ENCODE assay signal across 18 mouse cellular contexts in the genomic region with DNA sequence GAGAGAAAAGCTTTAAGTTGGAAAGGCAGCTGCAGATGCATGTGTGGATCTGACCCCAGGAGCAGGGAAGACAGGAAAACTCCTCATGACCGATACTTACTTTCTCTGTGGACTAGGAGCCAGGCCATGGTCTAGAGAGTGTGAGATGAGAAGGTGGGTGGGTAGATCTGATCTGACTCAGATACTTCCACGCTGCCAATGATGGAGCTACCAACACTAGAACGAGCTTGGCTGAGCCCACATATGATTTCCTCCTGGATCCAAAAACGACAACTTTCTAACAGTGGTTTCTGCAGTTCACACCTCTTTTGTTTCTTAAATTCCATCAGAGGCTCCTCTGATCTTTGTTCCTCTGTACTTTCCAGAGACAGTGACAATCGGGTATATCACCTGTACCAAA.
"Had no signal": no experiment of that assay in that cellular context is flagged by ENCODE, and none has a peak within 500 bp of the region (broad histone marks: within the 10 kb centered on the region; RNA-seq: fewer than 3 reads in every experiment).

No protein-coding gene starts in this region.

- H3K9ac ChIP-seq: liver, embryonic 13.5 days; liver, embryonic 15.5 days; lung, embryonic 14.5 days; midbrain, embryonic 13.5 days; neural tube, embryonic 13.5 days; neural tube, embryonic 15.5 days had no signal

- H3K4me3 ChIP-seq: liver, embryonic 13.5 days; liver, embryonic 15.5 days; midbrain, embryonic 10.5 days; midbrain, embryonic 13.5 days; myocyte; neural tube, embryonic 13.5 days; neural tube, embryonic 15.5 days had no signal

- H3K4me2 ChIP-seq: liver, embryonic 13.5 days; liver, embryonic 15.5 days; lung, embryonic 14.5 days; midbrain, embryonic 13.5 days; neural tube, embryonic 13.5 days; neural tube, embryonic 15.5 days had no signal

- H3K9me3 ChIP-seq: liver, embryonic 13.5 days; liver, embryonic 15.5 days; midbrain, embryonic 10.5 days; midbrain, embryonic 13.5 days; neural tube, embryonic 13.5 days; neural tube, embryonic 15.5 days had no signal

- H3K27me3 ChIP-seq: liver, embryonic 13.5 days; liver, embryonic 15.5 days; midbrain, embryonic 13.5 days; neural tube, embryonic 13.5 days; neural tube, embryonic 15.5 days had no signal

- H3K27ac ChIP-seq: liver, embryonic 13.5 days; liver, embryonic 15.5 days; midbrain, embryonic 10.5 days; midbrain, embryonic 13.5 days; neural tube, embryonic 13.5 days; neural tube, embryonic 15.5 days had no signal

- H3K36me3 ChIP-seq: liver, embryonic 13.5 days; liver, embryonic 15.5 days; midbrain, embryonic 10.5 days; midbrain, embryonic 13.5 days; neural tube, embryonic 13.5 days; neural tube, embryonic 15.5 days had no signal

- ATAC-seq: midbrain, embryonic 13.5 days; midbrain, embryonic 16.5 days had no signal

- DNase-seq: liver, embryonic 13.5 days; lung, adult 18-20 months; lung, embryonic 14.5 days; lung, postnatal 10 days; lung, postnatal 4 days; retina, postnatal 1 day; right cerebral cortex, postnatal 14 days; spleen, adult 18-20 months; thymus, adult 18-20 months; thymus, postnatal 14 days; thymus, postnatal 36 days had no signal

- H3K4me1 ChIP-seq: midbrain, embryonic 10.5 days; midbrain, embryonic 13.5 days; neural tube, embryonic 13.5 days; neural tube, embryonic 15.5 days had no signal
